Mouse (Mus musculus) liver (tissue): ENCODE results near the gene Hist1h4h.

Experiments
- DNase-seq: peaks from one replicate; pipeline ENCODE4 v3.0.0-alpha.2; 2020; ENCODE audit warnings: mixed read lengths

The Hist1h4h gene

GRCm38 (mm10) chr13:23530901-23531875 lies at the start of gene Hist1h4h:
Gene Hist1h4h (plus strand): TSS chr13:23531050.
- peak; percentile 96 for DNase-seq

GRCm38 (mm10) chr13:23483153-23483552 lies 47.7 kb upstream of the Hist1h4h start:
- no peak for DNase-seq

GRCm38 (mm10) chr13:23485271-23485670 lies 45.6 kb upstream of the Hist1h4h start:
- DNase-seq = no peak

- DNase-seq = peak; percentile 48
Measured at GRCm38 (mm10) chr13:23488400-23489322, 42.2 kb upstream of the Hist1h4h start, which contains the start of gene Btn2a2. Gene Btn2a2 (minus strand): TSS chr13:23488857.

- no peak for DNase-seq
Measured at GRCm38 (mm10) chr13:23490863-23491262, 40.0 kb upstream of the Hist1h4h start.

- no peak for DNase-seq
Measured at GRCm38 (mm10) chr13:23491263-23491662, 39.6 kb upstream of the Hist1h4h start.

GRCm38 (mm10) chr13:23491990-23492389 lies 38.9 kb upstream of the Hist1h4h start:
- DNase-seq = peak; percentile 36

GRCm38 (mm10) chr13:23495526-23495925 lies 35.3 kb upstream of the Hist1h4h start:
- DNase-seq = no peak

GRCm38 (mm10) chr13:23497656-23498321 lies 33.1 kb upstream of the Hist1h4h start:
- DNase-seq = peak; percentile 75

GRCm38 (mm10) chr13:23498653-23499052 lies 32.2 kb upstream of the Hist1h4h start:
- DNase-seq = no peak

- peak; percentile 46 for DNase-seq
Measured at GRCm38 (mm10) chr13:23499943-23500342, 30.9 kb upstream of the Hist1h4h start.

- peak; percentile 90 for DNase-seq
Measured at GRCm38 (mm10) chr13:23500424-23501200, 30.2 kb upstream of the Hist1h4h start.

- no peak for DNase-seq
Measured at GRCm38 (mm10) chr13:23501511-23501910, 29.3 kb upstream of the Hist1h4h start.

- DNase-seq = no peak
Measured at GRCm38 (mm10) chr13:23502031-23502567, 28.8 kb upstream of the Hist1h4h start.

- DNase-seq = no peak
Measured at GRCm38 (mm10) chr13:23502916-23503315, 27.9 kb upstream of the Hist1h4h start.

- peak; percentile 74 for DNase-seq
Measured at GRCm38 (mm10) chr13:23503797-23504196, 27.1 kb upstream of the Hist1h4h start.

- DNase-seq = peak; percentile 62
Measured at GRCm38 (mm10) chr13:23505662-23506345, 25.0 kb upstream of the Hist1h4h start.

- DNase-seq = peak; percentile 82
Measured at GRCm38 (mm10) chr13:23506351-23506750, 24.5 kb upstream of the Hist1h4h start.

- peak; percentile 79 for DNase-seq
Measured at GRCm38 (mm10) chr13:23506819-23507515, 23.9 kb upstream of the Hist1h4h start.

GRCm38 (mm10) chr13:23510127-23510526 lies 20.7 kb upstream of the Hist1h4h start:
- DNase-seq = no peak
